Mouse (Mus musculus) stomach, postnatal 0 days (tissue): Measurements from ENCODE around the gene Rtn4r. TPM values are rescaled to one million over a fixed set of nuclear protein-coding genes. Genes with fewer than 3 reads are reported as not detected.

ENCODE experiments used
- ATAC-seq: fragments of 200-750 bp; cut with Nextera tagmentation; 2 replicates; pipeline ENCODE4 v1.8.0; 2017; ENCODE audit not compliant: low FRiP score, low TSS enrichment
- DNase-seq: peaks from one replicate; pipeline ENCODE4 v3.0.0-alpha.2; 2016; ENCODE audit warnings: low spot score
- H3K27ac ChIP-seq: fragments of 300-500 bp; sonication (generic); replicated peaks from 2 replicates; pipeline ENCODE4 v1.5.1; 2014; ENCODE audit warnings: mild to moderate bottlenecking, control low read depth
- H3K27me3 ChIP-seq: fragments of 300-500 bp; sonication (generic); 2 replicates; pipeline ENCODE4 v1.6.1; 2014; ENCODE audit warnings: low read length; ENCODE audit not compliant: control insufficient read depth, insufficient read depth
- H3K36me3 ChIP-seq: fragments of 300-500 bp; sonication (generic); 2 replicates; pipeline ENCODE4 v1.6.1; 2014; ENCODE audit warnings: low read length, mixed read lengths; ENCODE audit not compliant: control insufficient read depth, insufficient read depth
- H3K4me1 ChIP-seq: fragments of 300-500 bp; sonication (generic); replicated peaks from 2 replicates; pipeline ENCODE4 v1.6.1; 2014; ENCODE audit warnings: antibody characterized with exemption; ENCODE audit not compliant: control insufficient read depth, insufficient read depth
- H3K4me2 ChIP-seq: fragments of 300-500 bp; sonication (generic); replicated peaks from 2 replicates; pipeline ENCODE4 v1.6.1; 2014; ENCODE audit warnings: low read depth, mild to moderate bottlenecking, control low read depth, moderate library complexity
- H3K4me3 ChIP-seq: fragments of 300-500 bp; sonication (generic); 2 replicates; pipeline ENCODE4 v1.5.1; 2014; ENCODE audit warnings: low read depth, low read length, control low read depth
- H3K9ac ChIP-seq: fragments of 300-500 bp; sonication (generic); 2 replicates; pipeline ENCODE4 v1.6.1; 2014; ENCODE audit warnings: mild to moderate bottlenecking, low read length, control low read depth, mixed read lengths
- H3K9me3 ChIP-seq: fragments of 300-500 bp; sonication (generic); 2 replicates; pipeline ENCODE4 v1.6.1; 2016; ENCODE audit warnings: low read length; ENCODE audit not compliant: control insufficient read depth
- CTCF ChIP-seq: IDR thresholded peaks from 2 replicates; pipeline ENCODE4 v1.5.1; 2016; ENCODE audit warnings: antibody characterized with exemption, low read depth, mild to moderate bottlenecking, moderate library complexity
- EP300 ChIP-seq: optimal IDR thresholded peaks from 2 replicates; pipeline ENCODE3; 2016; ENCODE audit warnings: antibody characterized with exemption
- WGBS: fragments of 180-500 bp; shearing (Covaris S2); extraction: QIAGEN DNeasy Blood & Tissue Kit; methylation state at CpG from one replicate; pipeline ENCODE4 v1.1.7; 2014; 5-methylcytosine and 5-hydroxymethylcytosine counted together
- microRNA-seq: library from miRNA; unstranded; fragments of <30 nt; microRNA quantifications from one replicate; pipeline ENCODE4, GENCODE M21; 2016
- polyA plus RNA-seq: library from polyadenylated mRNA; unstranded; fragments of >200 nt; fragmentation: Nextera tagmentation; extraction: Ambion mirVana; gene quantifications from 2 replicates; pipeline ENCODE4 v1.2.1, GENCODE M21; 2015

Gene Rtn4r
- polyA plus RNA-seq, 1 experiment from 2014 or later = 1.1 TPM

- Histone ChIP-seq H3K4me1 (peaks cover 7% of the 10 kb centered on the region), H3K9me3 (no peaks in the 10 kb centered on the region), H3K4me3 (no peak overlapping the region), H3K27ac (no peak overlapping the region), H3K9ac (no peak overlapping the region), H3K4me2 (no peak overlapping the region), H3K27me3 (no peaks in the 10 kb centered on the region), H3K36me3 (no peaks in the 10 kb centered on the region)
- ATAC-seq = no peak
- TF ChIP-seq CTCF (no peak), EP300 (no peak)
- 81% methylated on average over 6 of the region's 6 CpGs for WGBS
- no peak for DNase-seq
These were observed 70.4 kb downstream of the Rtn4r start for GRCm38 (mm10) chr16:18197881-18198280.

GRCm38 (mm10) chr16:18198365-18199098 lies 71.1 kb downstream of the Rtn4r start:
- Histone ChIP-seq H3K9ac (no peak overlapping the region), H3K36me3 (no peaks in the 10 kb centered on the region), H3K27me3 (no peaks in the 10 kb centered on the region), H3K27ac (no peak overlapping the region), H3K4me3 (no peak overlapping the region), H3K9me3 (no peaks in the 10 kb centered on the region), H3K4me1 (peaks cover 7% of the 10 kb centered on the region), H3K4me2 (no peak overlapping the region)
- WGBS = 76% methylated on average over 10 of the region's 10 CpGs
- ATAC-seq (no peak), DNase-seq (no peak)
- TF ChIP-seq EP300 = no peak
- TF ChIP-seq CTCF = no peak

GRCm38 (mm10) chr16:18200062-18200461 lies 72.6 kb downstream of the Rtn4r start:
- no peak overlapping the region for H3K4me2 ChIP-seq
- H3K27ac ChIP-seq = no peak overlapping the region
- no peak overlapping the region for H3K4me3 ChIP-seq
- H3K9me3 ChIP-seq = no peaks in the 10 kb centered on the region
- no peak overlapping the region for H3K9ac ChIP-seq
- no peaks in the 10 kb centered on the region for H3K4me1 ChIP-seq
- no peak for ATAC-seq
- no peaks in the 10 kb centered on the region for H3K36me3 ChIP-seq
- no peaks in the 10 kb centered on the region for H3K27me3 ChIP-seq
- no peak for DNase-seq
- WGBS = 68% methylated on average over 2 of the region's 2 CpGs
- TF ChIP-seq EP300 (no peak), CTCF (no peak)

- ATAC-seq (no peak), DNase-seq (no peak)
- no peak overlapping the region for H3K4me2 ChIP-seq
- no peaks in the 10 kb centered on the region for H3K9me3 ChIP-seq
- no peaks in the 10 kb centered on the region for H3K4me1 ChIP-seq
- no peak for TF ChIP-seq EP300
- no peak for TF ChIP-seq CTCF
- no peak overlapping the region for H3K4me3 ChIP-seq
- no peaks in the 10 kb centered on the region for H3K27me3 ChIP-seq
- H3K36me3 ChIP-seq = no peaks in the 10 kb centered on the region
- WGBS = 37% methylated on average over 1 of the region's 1 CpGs
- no peak overlapping the region for H3K9ac ChIP-seq
- no peak overlapping the region for H3K27ac ChIP-seq
These were observed 74.2 kb downstream of the Rtn4r start for GRCm38 (mm10) chr16:18201620-18202019.

Small RNAs within 50 kb of the gene (microRNA-seq; reads per million reads assigned to microRNA genes)
- gene Mir6366 = not detected

Other genes with a start within 250 kb of the Rtn4r start
- gene Gm20518, start 236.0 kb upstream of the Rtn4r start, polyA plus RNA-seq = 0.07 TPM in 1 of 2 replicates, not detected in the other
- 0.06 and 0.11 TPM in 2 replicates for gene Tssk1, start 233.4 kb upstream of the Rtn4r start, polyA plus RNA-seq
- 38.8 and 40.7 TPM in 2 replicates for gene Dgcr2, start 229.1 kb upstream of the Rtn4r start, polyA plus RNA-seq
- gene Tssk2, start 229.0 kb upstream of the Rtn4r start, polyA plus RNA-seq = 0.07 TPM in 1 of 2 replicates, not detected in the other
- 15.6 and 17.0 TPM in 2 replicates for gene Ess2, start 216.3 kb upstream of the Rtn4r start, polyA plus RNA-seq
- 0.21 and 0.23 TPM in 2 replicates for gene Gsc2, start 212.6 kb upstream of the Rtn4r start, polyA plus RNA-seq
- gene Slc25a1, start 199.4 kb upstream of the Rtn4r start, polyA plus RNA-seq = 219 and 245 TPM in 2 replicates
- not detected in 2 replicates for gene Vpreb2, start 147.2 kb upstream of the Rtn4r start, polyA plus RNA-seq
- 82.8 and 85.8 TPM in 2 replicates for gene Dgcr6, start 74.8 kb upstream of the Rtn4r start, polyA plus RNA-seq
- gene Prodh, start 37.4 kb upstream of the Rtn4r start, polyA plus RNA-seq = 9.3 and 10.7 TPM in 2 replicates
- gene Ccdc188, start 90.2 kb downstream of the Rtn4r start, polyA plus RNA-seq = not detected in 2 replicates
- gene Zdhhc8, start 107.5 kb downstream of the Rtn4r start, polyA plus RNA-seq = 6.8 and 7.8 TPM in 2 replicates
- gene Trmt2a, start 121.0 kb downstream of the Rtn4r start, polyA plus RNA-seq = 35.4 and 39.8 TPM in 2 replicates
- 236 and 273 TPM in 2 replicates for gene Ranbp1, start 121.1 kb downstream of the Rtn4r start, polyA plus RNA-seq
- 0.67 and 1.8 TPM in 2 replicates for gene Gm49776, start 130.7 kb downstream of the Rtn4r start, polyA plus RNA-seq
- 8.1 and 8.4 TPM in 2 replicates for gene Dgcr8, start 161.6 kb downstream of the Rtn4r start, polyA plus RNA-seq
- gene Tango2, start 220.5 kb downstream of the Rtn4r start, polyA plus RNA-seq = 16.2 and 16.9 TPM in 2 replicates
- gene Arvcf, start 220.5 kb downstream of the Rtn4r start, polyA plus RNA-seq = 7.8 and 8.7 TPM in 2 replicates